Mouse (Mus musculus) embryonic facial prominence, embryonic 11.5 days (tissue): ENCODE data around the gene Cybc1. TPM values are rescaled to one million over a fixed set of nuclear protein-coding genes. Genes with fewer than 3 reads are reported as not detected.
A peak's percentile ranks its signal among the peaks of the same experiment; 100 is the strongest.

Experiments used
- ATAC-seq: fragments of 200-750 bp; cut with Nextera tagmentation; replicated peaks from 2 replicates; pipeline ENCODE4 v1.8.0; 2017; ENCODE audit warnings: low read depth; ENCODE audit not compliant: insufficient number of reproducible peaks, low FRiP score, low TSS enrichment
- DNase-seq: peaks from one replicate; pipeline ENCODE4 v3.0.0-alpha.2; 2015; ENCODE audit warnings: low spot score
- H3K27ac ChIP-seq: fragments of 300-500 bp; sonication (generic); replicated peaks from 2 replicates; pipeline ENCODE4 v1.5.1; 2014; ENCODE audit warnings: mild to moderate bottlenecking, low read depth, low read length, control low read depth
- H3K27me3 ChIP-seq: fragments of 300-500 bp; sonication (generic); 2 replicates; pipeline ENCODE4 v1.6.1; 2014; ENCODE audit warnings: mild to moderate bottlenecking, low read length, moderate library complexity, mixed read lengths; ENCODE audit not compliant: control insufficient read depth, insufficient read depth
- H3K36me3 ChIP-seq: fragments of 300-500 bp; sonication (generic); replicated peaks from 2 replicates; pipeline ENCODE4 v1.6.1; 2014; ENCODE audit warnings: low read depth, mild to moderate bottlenecking, low read length, moderate library complexity, mixed read lengths; ENCODE audit not compliant: control insufficient read depth, insufficient read depth
- H3K4me1 ChIP-seq: fragments of 300-500 bp; sonication (generic); 2 replicates; pipeline ENCODE4 v1.6.1; 2014; ENCODE audit warnings: low read length, mixed read lengths; ENCODE audit not compliant: control insufficient read depth, insufficient read depth
- H3K4me2 ChIP-seq: fragments of 300-500 bp; sonication (generic); 2 replicates; pipeline ENCODE4 v1.6.1; 2014; ENCODE audit warnings: low read depth, mild to moderate bottlenecking, control low read depth, low read length, moderate library complexity
- H3K4me3 ChIP-seq: fragments of 300-500 bp; sonication (generic); 2 replicates; pipeline ENCODE4 v1.5.1; 2014; ENCODE audit warnings: low read depth, low read length, control low read depth
- H3K9ac ChIP-seq: fragments of 300-500 bp; sonication (generic); replicated peaks from 2 replicates; pipeline ENCODE4 v1.6.1; 2014; ENCODE audit warnings: mild to moderate bottlenecking, control low read depth, low read length
- H3K9me3 ChIP-seq: fragments of 300-500 bp; sonication (generic); replicated peaks from 2 replicates; pipeline ENCODE4 v1.6.1; 2016; ENCODE audit warnings: mild to moderate bottlenecking, low read length, inconsistent platforms, mixed read lengths; ENCODE audit not compliant: control insufficient read depth
- WGBS: fragments of 180-500 bp; shearing (Covaris S2); extraction: QIAGEN DNeasy Blood & Tissue Kit; methylation state at CpG from one replicate; pipeline ENCODE4 v1.1.7; 2014; 5-methylcytosine and 5-hydroxymethylcytosine counted together
- polyA plus RNA-seq: library from polyadenylated mRNA; unstranded; fragments of >200 nt; fragmentation: Nextera tagmentation; extraction: Ambion mirVana; gene quantifications from 2 replicates; pipeline ENCODE4 v1.2.1, GENCODE M21; 2014

Cybc1 gene
- polyA plus RNA-seq = 30.2 and 38.1 TPM in 2 replicates

DNA sequence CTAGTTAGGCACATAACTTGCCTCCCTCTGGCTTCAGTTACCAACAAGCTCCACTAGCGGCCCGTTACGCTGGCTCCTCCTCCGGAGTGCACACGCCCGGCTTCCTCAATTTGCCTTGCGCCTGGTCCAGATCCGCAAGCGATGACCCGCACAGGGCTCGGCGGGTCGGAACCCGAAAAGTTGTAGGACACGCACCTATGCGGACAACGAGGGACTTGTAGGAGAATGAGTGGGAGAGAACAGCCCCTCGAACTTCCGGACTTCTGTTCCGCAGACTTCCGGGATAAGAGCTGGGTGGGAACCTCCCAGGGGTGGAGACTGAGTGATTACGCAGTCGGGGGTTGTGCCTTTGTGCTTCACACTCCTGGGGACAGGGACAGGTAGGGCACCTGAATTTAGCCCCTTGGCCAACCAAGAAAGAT lies at the start of gene Cybc1:
TSS of gene Cybc1 (minus strand) at position 305 of the 422 bp plus-strand sequence.
- H3K9me3 ChIP-seq = no peaks in the 10 kb centered on the region
- under 1% methylated on average over 23 of the region's 23 CpGs for WGBS

DNA sequence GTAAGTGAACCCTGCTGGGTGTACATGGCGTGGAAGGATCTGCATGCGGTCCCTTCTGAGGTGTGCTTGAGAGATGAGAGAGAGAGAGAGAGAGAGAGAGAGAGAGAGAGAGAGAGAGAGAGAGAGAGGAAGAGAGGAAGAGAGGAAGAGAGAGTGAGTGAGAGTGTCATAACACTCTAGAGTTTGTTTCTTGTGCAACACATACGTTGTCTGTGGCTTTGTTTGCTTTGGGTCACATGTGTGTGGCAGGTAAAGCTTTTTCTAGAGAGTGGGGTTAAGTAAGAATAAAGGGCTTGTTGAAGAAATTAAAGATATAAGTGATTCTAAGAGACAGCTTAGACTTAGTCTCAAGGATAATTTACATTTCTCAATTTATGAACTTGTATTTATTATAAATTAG lies 48.9 kb upstream of the Cybc1 start:
- no peak overlapping the region for H3K9ac ChIP-seq
- H3K4me2 ChIP-seq = no peak overlapping the region
- H3K4me3 ChIP-seq = no peak overlapping the region
- no peaks in the 10 kb centered on the region for H3K4me1 ChIP-seq
- H3K36me3 ChIP-seq = no peaks in the 10 kb centered on the region; the same call in 1 of the 2 replicates
- H3K27me3 ChIP-seq = no peaks in the 10 kb centered on the region
- 89% methylated on average over 3 of the region's 3 CpGs for WGBS
- H3K9me3 ChIP-seq = no peaks in the 10 kb centered on the region
- H3K27ac ChIP-seq = no peak overlapping the region
- ATAC-seq (no peak), DNase-seq (no peak)

More for the DNA sequence above, at the start of gene Cybc1:
- H3K4me2 ChIP-seq = peak within 1 kb of the TSS; percentile 64
- no peaks in the 10 kb centered on the region; the same call in 1 of the 2 replicates for H3K36me3 ChIP-seq
- ATAC-seq = peak; percentile 87
- no peaks in the 10 kb centered on the region for H3K27me3 ChIP-seq
- peak within 1 kb of the TSS; percentile 61 for H3K4me3 ChIP-seq
- H3K9ac ChIP-seq = peak within 1 kb of the TSS; percentile 68
- peak; percentile 83 for DNase-seq
- H3K4me1 ChIP-seq = no peaks in the 10 kb centered on the region; the same call in 1 of the 2 replicates
- H3K27ac ChIP-seq = no peak within 1 kb of the TSS

GRCm38 (mm10) chr11:121277516-121277915 lies 48.4 kb upstream of the Cybc1 start:
- H3K4me3 ChIP-seq = no peak overlapping the region
- no peak overlapping the region for H3K4me2 ChIP-seq
- no peak overlapping the region for H3K9ac ChIP-seq
- H3K27ac ChIP-seq = no peak overlapping the region
- ATAC-seq = no peak
- H3K9me3 ChIP-seq = no peaks in the 10 kb centered on the region
- no peak for DNase-seq
- no peaks in the 10 kb centered on the region for H3K4me1 ChIP-seq
- WGBS = 92% methylated on average over 8 of the region's 8 CpGs
- H3K27me3 ChIP-seq = no peaks in the 10 kb centered on the region
- no peaks in the 10 kb centered on the region; the same call in 1 of the 2 replicates for H3K36me3 ChIP-seq

DNA sequence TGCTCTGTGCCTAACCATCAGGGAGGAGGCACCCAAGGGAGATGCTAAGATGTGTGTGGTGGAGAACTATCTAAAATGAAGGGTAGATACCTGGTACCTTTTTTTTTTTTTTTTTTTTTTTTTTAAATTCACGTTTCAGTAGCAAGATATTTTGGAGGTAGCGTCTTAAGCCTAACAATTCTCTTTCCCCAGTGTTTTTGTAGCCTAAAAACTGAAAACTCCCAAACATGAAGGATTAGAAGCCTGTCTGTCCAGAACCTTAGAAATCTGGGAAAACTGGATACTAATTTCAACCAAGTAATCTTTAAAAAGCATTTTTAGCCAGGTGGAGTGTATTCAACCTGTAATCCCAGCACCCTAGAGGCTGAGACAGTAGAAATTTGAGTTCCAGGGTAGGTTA lies 32.0 kb upstream of the Cybc1 start:
- Histone ChIP-seq H3K4me2 (peak overlapping the region; percentile 90), H3K36me3 (no peaks in the 10 kb centered on the region; the same call in 1 of the 2 replicates), H3K27ac (no peak overlapping the region), H3K9me3 (no peaks in the 10 kb centered on the region), H3K4me1 (no peaks in the 10 kb centered on the region), H3K27me3 (no peaks in the 10 kb centered on the region), H3K4me3 (peak overlapping the region; percentile 99), H3K9ac (peak overlapping the region; percentile 96)
- no peak for ATAC-seq
- no peak for DNase-seq
- WGBS = 46% methylated on average over 2 of the region's 2 CpGs

DNA sequence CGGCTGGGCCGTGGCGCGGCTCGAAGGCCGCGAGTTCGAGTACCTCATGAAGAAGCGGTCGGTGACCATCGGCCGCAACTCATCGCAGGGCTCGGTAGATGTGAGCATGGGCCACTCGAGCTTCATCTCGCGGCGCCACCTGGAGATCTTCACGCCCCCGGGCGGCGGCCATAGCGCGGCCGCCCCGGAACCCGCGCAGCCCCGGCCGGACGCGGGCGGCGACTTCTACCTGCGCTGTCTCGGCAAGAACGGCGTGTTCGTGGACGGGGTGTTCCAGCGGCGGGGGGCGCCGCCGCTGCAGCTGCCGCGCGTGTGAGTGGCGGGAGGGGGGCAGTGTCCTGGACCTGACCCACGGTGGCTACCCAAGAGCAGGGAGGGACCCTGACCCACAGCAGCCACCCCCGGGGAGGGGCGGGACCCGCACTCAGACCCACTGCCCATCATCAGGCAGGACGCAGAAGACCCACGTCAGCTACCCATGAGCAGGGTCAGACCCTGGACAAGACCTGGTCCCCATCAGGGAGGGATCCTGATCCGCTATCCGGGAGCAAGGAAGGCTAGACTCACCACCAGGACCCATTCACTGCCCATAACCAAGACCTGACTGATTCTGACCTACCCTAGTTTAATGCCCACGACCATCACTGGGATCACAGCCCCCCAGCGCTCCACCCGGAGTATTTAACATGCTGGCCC lies 31.2 kb upstream of the Cybc1 start:
- Histone ChIP-seq H3K4me1 (no peaks in the 10 kb centered on the region), H3K36me3 (no peaks in the 10 kb centered on the region; the same call in 1 of the 2 replicates), H3K9ac (peak overlapping the region; percentile 96), H3K27ac (peak overlapping the region; percentile 3; the same call in 1 of the 2 replicates), H3K4me3 (peak overlapping the region; percentile 99), H3K9me3 (no peaks in the 10 kb centered on the region), H3K4me2 (peak overlapping the region; percentile 90), H3K27me3 (no peaks in the 10 kb centered on the region)
- peak; percentile 37 for DNase-seq
- 0 out of 2 replicates have a peak, but pooled peaks have one; percentile 2 for ATAC-seq
- 2% methylated on average over 50 of the region's 60 CpGs for WGBS

GRCm38 (mm10) chr11:121259160-121260100 lies 30.3 kb upstream of the Cybc1 start, which contains the start of gene Foxk2:
TSS of gene Foxk2 (plus strand) at chr11:121259990.
- ATAC-seq = peak; percentile 92
- Histone ChIP-seq H3K4me1 (no peaks in the 10 kb centered on the region), H3K4me2 (peak within 1 kb of the TSS; percentile 90), H3K4me3 (peak within 1 kb of the TSS; percentile 99), H3K27me3 (no peaks in the 10 kb centered on the region), H3K9me3 (no peaks in the 10 kb centered on the region), H3K27ac (peak within 1 kb of the TSS; percentile 52), H3K9ac (peak within 1 kb of the TSS; percentile 96), H3K36me3 (no peaks in the 10 kb centered on the region; the same call in 1 of the 2 replicates)
- DNase-seq = peak; percentile 96
- under 1% methylated on average over 56 of the region's 91 CpGs for WGBS

GRCm38 (mm10) chr11:121250196-121250595 lies 21.1 kb upstream of the Cybc1 start:
- peaks cover 30% of the 10 kb centered on the region for H3K36me3 ChIP-seq
- H3K9me3 ChIP-seq = no peaks in the 10 kb centered on the region
- no peak for ATAC-seq

More at GRCm38 (mm10) chr11:121250196-121250595, 21.1 kb upstream of the Cybc1 start:
- 86% methylated on average over 8 of the region's 8 CpGs for WGBS
- no peak for DNase-seq
- no peaks in the 10 kb centered on the region for H3K4me1 ChIP-seq
- H3K4me2 ChIP-seq = no peak overlapping the region
- no peak overlapping the region for H3K27ac ChIP-seq
- H3K4me3 ChIP-seq = no peak overlapping the region
- H3K9ac ChIP-seq = no peak overlapping the region
- no peaks in the 10 kb centered on the region for H3K27me3 ChIP-seq
